Mouse (Mus musculus) small intestine, adult 2 months (tissue): ENCODE results near the gene Psme2.

Source experiments
- CTCF ChIP-seq: fragments of 200-500 bp; IDR thresholded peaks from 2 replicates; pipeline ENCODE4 v1.5.1; 2012; ENCODE audit warnings: low read depth, mild to moderate bottlenecking, control low read depth, inconsistent platforms, low read length, moderate library complexity, mixed read lengths; ENCODE audit not compliant: insufficient replicate concordance, insufficient read length; ENCODE audit errors: extremely low read depth
- POLR2A ChIP-seq: fragments of 200-500 bp; IDR thresholded peaks from 2 replicates; pipeline ENCODE4 v1.6.1; 2012; ENCODE audit warnings: low read depth, mild to moderate bottlenecking, control low read depth, inconsistent platforms, low read length, moderate library complexity

DNA sequence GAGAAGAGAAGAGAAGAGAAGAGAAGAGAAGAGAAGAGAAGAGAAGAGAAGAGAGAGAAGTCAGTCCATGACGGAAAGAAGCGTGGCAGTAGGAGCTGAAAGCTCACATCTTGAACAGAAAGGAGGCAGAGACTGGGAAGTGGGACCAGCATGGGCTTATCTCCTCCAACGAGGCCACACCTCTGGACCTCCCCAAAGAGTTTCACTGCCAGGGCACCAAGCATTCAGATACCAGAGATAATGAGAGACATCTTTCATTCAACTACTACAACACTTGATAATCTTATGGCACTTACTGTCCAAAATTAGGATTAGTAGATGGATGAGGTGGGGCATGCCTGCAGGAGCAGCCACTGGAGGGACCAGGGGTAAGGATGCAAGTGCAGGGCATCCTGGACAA, 35.1 kb downstream of the Psme2 start:
- TF ChIP-seq CTCF (no peak), POLR2A (no peak)
